Mouse (Mus musculus): ENCODE results near the gene Ost4. TPM values are rescaled to one million over a fixed set of nuclear protein-coding genes. Genes with fewer than 3 reads are reported as not detected.
A peak's percentile ranks its signal among the peaks of the same experiment; 100 is the strongest.

The Ost4 gene
- polyA plus RNA-seq, 1 experiment from 2014 or later = 311 TPM

DNA sequence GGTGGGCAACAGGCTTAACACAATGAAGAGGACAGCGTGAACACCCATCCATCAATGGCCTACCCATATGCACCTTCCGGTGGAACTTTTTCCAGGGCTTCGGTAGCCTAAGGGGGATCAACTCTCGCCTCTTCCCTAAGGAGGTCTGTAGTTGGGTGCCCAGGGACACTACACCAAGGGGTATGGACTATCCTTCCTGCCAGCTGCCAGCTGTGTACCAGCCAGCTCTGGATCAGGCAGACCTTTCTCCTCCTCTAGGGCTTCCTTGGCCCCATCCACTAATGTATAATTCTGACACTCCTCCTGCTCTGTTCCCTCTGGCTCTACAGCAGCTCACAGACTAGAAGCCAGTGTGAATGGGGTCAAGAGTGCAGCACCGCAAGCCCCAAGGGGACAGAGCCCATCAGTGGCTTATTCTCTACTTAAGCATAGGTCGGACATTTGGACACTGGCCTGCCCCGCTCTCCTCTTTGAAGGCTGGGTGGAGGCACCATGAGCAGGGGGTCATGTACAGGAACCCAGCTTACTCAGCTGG lies 6.6 kb upstream of the Ost4 start:
- H3K27ac ChIP-seq (ENCODE audit: low read length) = peak overlapping the region; percentile 74
- peaks cover 7% of the 10 kb centered on the region; the same call in 1 of the 2 replicates for H3K36me3 ChIP-seq (ENCODE audit: control insufficient read depth, insufficient read depth)
- peak overlapping the region; percentile 56 for H3K9ac ChIP-seq (ENCODE audit: low read depth, low read length)
- WGBS (ENCODE audit: insufficient replicate concordance) = 24% methylated on average over 7 of the region's 7 CpGs
- peak overlapping the region; percentile 59 for H3K4me2 ChIP-seq (ENCODE audit: low read depth, low read length)
- H3K4me1 ChIP-seq (ENCODE audit: control insufficient read depth, low read depth, low read length) = peaks cover 38% of the 10 kb centered on the region
- H3K27me3 ChIP-seq (ENCODE audit: control insufficient read depth, insufficient read depth, low read depth, low read length) = no peaks in the 10 kb centered on the region
- ATAC-seq (ENCODE audit: low read depth) = no peak
- H3K4me3 ChIP-seq (ENCODE audit: low read depth, low read length) = peak overlapping the region; percentile 55
- no peaks in the 10 kb centered on the region for H3K9me3 ChIP-seq (replicated peaks; ENCODE audit: control insufficient read depth, low read length)

DNA sequence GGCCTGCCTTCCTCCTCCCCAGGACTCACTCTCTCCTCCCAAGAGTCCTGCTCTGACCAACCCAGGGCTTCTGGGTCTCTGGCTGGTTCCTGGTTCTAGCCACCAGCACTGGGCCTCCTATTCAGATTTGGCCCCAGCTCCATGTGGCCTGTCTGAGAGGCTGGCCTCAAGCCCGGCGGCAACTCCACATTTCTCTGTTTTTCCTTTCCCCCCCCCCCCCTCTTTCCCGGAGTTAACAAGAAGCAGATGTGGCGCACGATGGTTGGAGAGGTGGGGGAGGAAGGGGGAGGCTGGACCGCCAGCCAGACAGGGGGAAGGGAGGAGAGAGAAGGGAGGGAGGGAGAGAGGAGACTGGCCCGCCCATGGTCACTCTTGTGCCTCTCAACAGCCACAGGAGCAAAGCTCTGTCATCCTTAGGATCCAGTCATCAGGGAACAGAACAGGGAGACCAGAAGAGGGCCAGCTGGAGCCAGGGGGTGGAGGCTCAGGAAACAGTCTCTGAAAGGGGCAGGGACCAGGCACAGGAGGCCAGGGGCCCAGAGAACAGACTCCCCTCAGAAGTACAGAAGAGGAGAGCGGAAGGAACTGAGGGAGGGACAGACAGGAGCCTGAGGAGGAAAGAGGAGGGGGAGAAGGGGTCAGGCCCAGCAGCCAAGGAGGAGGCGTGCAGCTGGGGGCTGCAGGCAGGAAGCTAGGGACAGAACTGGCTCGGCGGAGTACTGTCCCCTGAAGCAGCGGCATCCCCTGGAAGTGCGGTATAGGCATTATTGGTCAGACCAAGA lies 5.7 kb upstream of the Ost4 start, which contains the start of gene Emilin1:
Gene Emilin1, plus strand, starts transcription at position 343 of the 782 bp plus-strand sequence.
- ATAC-seq (ENCODE audit: low read depth) = peak; percentile 40
- WGBS (ENCODE audit: insufficient replicate concordance) = 25% methylated on average over 12 of the region's 13 CpGs
- Histone ChIP-seq H3K4me1 (ENCODE audit: control insufficient read depth, low read depth, low read length) (peaks cover 41% of the 10 kb centered on the region), H3K27ac (ENCODE audit: low read length) (peak within 1 kb of the TSS; percentile 74), H3K4me2 (ENCODE audit: low read depth, low read length) (peak within 1 kb of the TSS; percentile 59), H3K27me3 (ENCODE audit: control insufficient read depth, insufficient read depth, low read depth, low read length) (no peaks in the 10 kb centered on the region), H3K4me3 (ENCODE audit: low read depth, low read length) (peak within 1 kb of the TSS; percentile 55), H3K9me3 (replicated peaks; ENCODE audit: control insufficient read depth, low read length) (no peaks in the 10 kb centered on the region), H3K36me3 (ENCODE audit: control insufficient read depth, insufficient read depth) (peaks cover 5% of the 10 kb centered on the region; the same call in 1 of the 2 replicates), H3K9ac (ENCODE audit: low read depth, low read length) (peak within 1 kb of the TSS; percentile 56)

DNA sequence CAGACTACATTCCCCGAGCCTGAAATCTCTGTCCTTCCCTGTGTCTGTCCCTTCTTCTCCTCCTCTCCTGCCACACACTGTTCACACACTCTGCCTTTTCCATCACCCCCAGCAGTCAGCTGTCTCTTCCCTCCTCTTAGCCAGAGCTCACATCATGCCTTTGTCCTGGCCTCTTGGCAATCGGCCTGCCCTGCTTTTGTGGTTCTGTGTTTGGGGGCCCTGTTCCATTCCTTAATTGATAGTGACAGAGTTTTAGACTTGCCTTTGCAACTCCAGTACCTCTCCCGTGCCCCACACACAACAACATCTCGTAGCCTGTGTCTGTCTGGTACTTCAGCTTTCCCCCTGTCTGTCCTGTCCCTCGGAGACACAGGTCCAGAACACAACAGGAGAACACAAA lies 4.6 kb upstream of the Ost4 start:
- H3K27me3 ChIP-seq (ENCODE audit: control insufficient read depth, insufficient read depth, low read depth, low read length) = no peaks in the 10 kb centered on the region
- H3K4me3 ChIP-seq (ENCODE audit: low read depth, low read length) = no peak overlapping the region
- ATAC-seq (ENCODE audit: low read depth) = no peak
- H3K9ac ChIP-seq (ENCODE audit: low read depth, low read length) = no peak overlapping the region
- peaks cover 43% of the 10 kb centered on the region for H3K4me1 ChIP-seq (ENCODE audit: control insufficient read depth, low read depth, low read length)
- H3K4me2 ChIP-seq (ENCODE audit: low read depth, low read length) = no peak overlapping the region
- peak overlapping the region; percentile 74 for H3K27ac ChIP-seq (ENCODE audit: low read length)
- H3K36me3 ChIP-seq (ENCODE audit: control insufficient read depth, insufficient read depth) = 0 out of 2 replicates have a peak, but pooled peaks cover 1% of the 10 kb centered on the region
- 46% methylated on average over 5 of the region's 5 CpGs for WGBS (ENCODE audit: insufficient replicate concordance)
- no peaks in the 10 kb centered on the region for H3K9me3 ChIP-seq (replicated peaks; ENCODE audit: control insufficient read depth, low read length)

DNA sequence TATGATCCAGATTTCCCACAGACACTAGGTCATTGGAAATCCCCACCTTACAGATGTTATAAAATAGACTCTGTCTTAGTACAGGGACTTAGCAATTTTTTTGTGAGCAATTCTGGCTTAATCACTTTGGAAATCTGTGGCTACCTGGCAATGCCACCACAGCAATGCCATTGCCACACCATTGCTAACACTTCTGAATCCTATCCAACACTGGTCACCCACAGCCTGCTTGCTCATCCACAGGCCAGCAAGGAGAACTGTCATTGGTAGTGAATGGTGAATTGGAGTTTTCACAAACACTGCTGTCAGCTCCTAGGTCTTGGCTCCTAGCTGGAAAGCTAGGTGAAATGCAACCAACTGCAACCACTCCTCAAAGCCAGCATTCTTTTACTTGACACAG lies 2.9 kb upstream of the Ost4 start:
- H3K4me2 ChIP-seq (ENCODE audit: low read depth, low read length) = no peak overlapping the region
- H3K4me1 ChIP-seq (ENCODE audit: control insufficient read depth, low read depth, low read length) = peaks cover 42% of the 10 kb centered on the region
- no peak for ATAC-seq (ENCODE audit: low read depth)
- H3K36me3 ChIP-seq (ENCODE audit: control insufficient read depth, insufficient read depth) = no peaks in the 10 kb centered on the region
- H3K4me3 ChIP-seq (ENCODE audit: low read depth, low read length) = no peak overlapping the region
- H3K27ac ChIP-seq (ENCODE audit: low read length) = no peak overlapping the region
- no peaks in the 10 kb centered on the region for H3K9me3 ChIP-seq (replicated peaks; ENCODE audit: control insufficient read depth, low read length)
- H3K27me3 ChIP-seq (ENCODE audit: control insufficient read depth, insufficient read depth, low read depth, low read length) = no peaks in the 10 kb centered on the region
- no peak overlapping the region for H3K9ac ChIP-seq (ENCODE audit: low read depth, low read length)

DNA sequence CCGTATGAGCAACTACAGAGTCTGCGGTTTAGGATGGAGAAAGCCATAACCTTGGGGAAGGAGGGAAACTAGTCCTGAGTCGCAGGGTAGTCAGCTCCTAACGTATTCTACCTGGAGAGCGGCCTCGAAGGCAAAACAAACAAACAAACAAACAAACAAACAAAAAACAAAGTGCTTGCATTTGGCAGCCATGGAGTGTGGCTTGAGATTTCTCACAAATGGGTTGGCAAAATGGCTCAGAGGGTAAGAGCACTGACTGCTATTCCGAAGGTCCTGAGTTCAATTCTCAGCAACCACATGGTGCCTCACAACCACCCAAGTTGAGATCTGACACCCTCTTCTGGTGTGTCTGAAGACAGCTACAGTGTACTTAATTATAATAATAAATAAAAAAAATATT lies 2.3 kb upstream of the Ost4 start:
- ATAC-seq (ENCODE audit: low read depth) = no peak
- H3K36me3 ChIP-seq (ENCODE audit: control insufficient read depth, insufficient read depth) = no peaks in the 10 kb centered on the region
- WGBS (ENCODE audit: insufficient replicate concordance) = 74% methylated on average over 7 of the region's 7 CpGs
- H3K4me2 ChIP-seq (ENCODE audit: low read depth, low read length) = no peak overlapping the region
- peak overlapping the region; percentile 45 for H3K27ac ChIP-seq (ENCODE audit: low read length)
- no peaks in the 10 kb centered on the region for H3K27me3 ChIP-seq (ENCODE audit: control insufficient read depth, insufficient read depth, low read depth, low read length)
- H3K9me3 ChIP-seq (replicated peaks; ENCODE audit: control insufficient read depth, low read length) = no peaks in the 10 kb centered on the region
- H3K4me3 ChIP-seq (ENCODE audit: low read depth, low read length) = no peak overlapping the region
- peaks cover 39% of the 10 kb centered on the region for H3K4me1 ChIP-seq (ENCODE audit: control insufficient read depth, low read depth, low read length)
- H3K9ac ChIP-seq (ENCODE audit: low read depth, low read length) = no peak overlapping the region

DNA sequence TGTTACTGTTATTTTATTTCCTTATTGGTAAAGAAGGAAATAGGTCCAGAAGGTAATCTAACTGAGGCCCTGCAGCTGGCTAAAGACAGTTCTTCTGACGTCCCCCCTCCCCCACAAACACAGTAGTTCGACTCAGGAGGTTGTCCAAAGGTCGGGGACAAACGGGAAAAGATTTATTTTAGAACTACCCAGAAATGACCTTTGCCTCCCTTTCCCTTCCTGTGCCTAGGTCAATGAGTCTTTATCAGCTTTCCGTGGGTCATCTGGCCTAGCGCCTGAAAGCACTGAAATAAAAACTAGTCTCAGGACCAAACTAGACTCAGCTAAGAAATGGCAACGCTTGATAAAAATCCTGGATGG lies 1.7 kb upstream of the Ost4 start:
- no peak overlapping the region for H3K4me3 ChIP-seq (ENCODE audit: low read depth, low read length)
- H3K4me1 ChIP-seq (ENCODE audit: control insufficient read depth, low read depth, low read length) = peaks cover 33% of the 10 kb centered on the region
- ATAC-seq (ENCODE audit: low read depth) = no peak
- H3K9ac ChIP-seq (ENCODE audit: low read depth, low read length) = no peak overlapping the region
- H3K27me3 ChIP-seq (ENCODE audit: control insufficient read depth, insufficient read depth, low read depth, low read length) = no peaks in the 10 kb centered on the region
- H3K36me3 ChIP-seq (ENCODE audit: control insufficient read depth, insufficient read depth) = peaks cover 3% of the 10 kb centered on the region; the same call in 1 of the 2 replicates
- no peak overlapping the region for H3K4me2 ChIP-seq (ENCODE audit: low read depth, low read length)
- no peaks in the 10 kb centered on the region for H3K9me3 ChIP-seq (replicated peaks; ENCODE audit: control insufficient read depth, low read length)
- 28% methylated on average over 7 of the region's 7 CpGs for WGBS (ENCODE audit: insufficient replicate concordance)
- peak overlapping the region; percentile 45 for H3K27ac ChIP-seq (ENCODE audit: low read length)

DNA sequence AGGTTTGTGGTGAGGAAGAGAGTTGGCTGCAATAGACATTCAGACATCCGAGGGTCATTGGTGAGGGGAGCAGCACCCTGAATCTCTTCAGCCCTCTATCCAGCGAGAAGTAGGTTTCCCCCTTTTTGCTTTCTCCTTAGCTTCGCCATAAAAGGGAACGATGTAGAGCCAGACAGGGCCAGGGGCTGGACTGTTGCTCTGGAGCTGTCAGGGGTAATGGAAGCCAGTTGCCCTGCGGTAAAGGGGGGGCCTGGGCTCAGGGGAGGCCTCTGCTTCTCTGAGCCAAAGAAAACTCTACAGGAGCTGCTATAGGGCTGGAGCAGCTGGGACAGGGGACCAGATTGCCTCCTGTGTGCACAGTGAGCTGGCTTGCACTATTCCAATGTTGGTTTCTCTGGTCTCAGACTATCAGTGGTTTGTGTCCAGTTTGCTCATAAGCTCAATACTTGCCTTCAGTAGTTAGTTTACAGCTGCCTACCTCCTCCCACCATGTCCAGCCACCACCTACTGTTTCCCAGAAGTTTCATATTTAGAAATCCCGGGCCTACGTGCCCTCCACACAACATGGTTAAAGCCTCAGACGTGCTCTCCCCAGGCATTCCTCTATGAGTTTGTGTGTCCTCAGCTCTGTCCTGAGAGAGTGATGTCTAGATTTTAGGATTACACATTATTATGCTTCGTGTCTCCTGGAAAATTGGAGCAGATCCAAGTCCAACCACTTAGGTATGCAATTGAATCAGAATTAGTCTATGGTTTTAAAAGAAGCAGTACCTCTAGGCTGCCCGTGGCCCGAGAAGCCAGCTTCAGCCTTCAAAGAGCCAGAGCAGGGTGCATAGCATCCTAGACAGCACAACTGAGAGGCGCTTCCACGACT lies 1.1 kb upstream of the Ost4 start:
- no peaks in the 10 kb centered on the region for H3K27me3 ChIP-seq (ENCODE audit: control insufficient read depth, insufficient read depth, low read depth, low read length)
- peak overlapping the region; percentile 82 for H3K9ac ChIP-seq (ENCODE audit: low read depth, low read length)
- no peak for ATAC-seq (ENCODE audit: low read depth)
- WGBS (ENCODE audit: insufficient replicate concordance) = 42% methylated on average over 13 of the region's 13 CpGs
- no peaks in the 10 kb centered on the region for H3K9me3 ChIP-seq (replicated peaks; ENCODE audit: control insufficient read depth, low read length)
- peak overlapping the region; percentile 74 for H3K4me3 ChIP-seq (ENCODE audit: low read depth, low read length)
- peaks cover 10% of the 10 kb centered on the region; the same call in 1 of the 2 replicates for H3K36me3 ChIP-seq (ENCODE audit: control insufficient read depth, insufficient read depth)
- peaks cover 27% of the 10 kb centered on the region for H3K4me1 ChIP-seq (ENCODE audit: control insufficient read depth, low read depth, low read length)
- H3K27ac ChIP-seq (ENCODE audit: low read length) = peak overlapping the region; percentile 84
- peak overlapping the region; percentile 97 for H3K4me2 ChIP-seq (ENCODE audit: low read depth, low read length)

DNA sequence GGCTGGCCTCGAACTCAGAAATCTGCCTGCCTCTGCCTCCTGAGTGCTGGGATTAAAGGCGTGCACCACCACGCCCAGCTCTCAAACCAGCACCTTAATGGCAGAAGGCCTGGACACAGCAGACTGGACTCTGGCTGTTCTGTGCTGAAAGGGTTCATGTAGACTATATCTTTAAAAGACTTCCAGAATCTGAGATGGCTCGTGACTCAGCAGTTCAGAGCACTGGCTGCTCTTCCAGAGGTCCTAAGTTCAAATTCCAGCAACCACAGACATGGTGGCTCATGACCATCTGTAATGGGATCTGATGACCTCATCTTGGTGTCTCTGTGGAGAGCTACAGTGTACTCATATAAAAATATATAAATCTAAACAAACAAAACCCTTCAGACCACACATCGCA lies 5.7 kb downstream of the Ost4 start:
- Histone ChIP-seq H3K4me2 (ENCODE audit: low read depth, low read length) (no peak overlapping the region), H3K9ac (ENCODE audit: low read depth, low read length) (no peak overlapping the region), H3K27me3 (ENCODE audit: control insufficient read depth, insufficient read depth, low read depth, low read length) (no peaks in the 10 kb centered on the region), H3K36me3 (ENCODE audit: control insufficient read depth, insufficient read depth) (peaks cover 16% of the 10 kb centered on the region), H3K4me3 (ENCODE audit: low read depth, low read length) (no peak overlapping the region), H3K4me1 (ENCODE audit: control insufficient read depth, low read depth, low read length) (peaks cover 10% of the 10 kb centered on the region), H3K9me3 (replicated peaks; ENCODE audit: control insufficient read depth, low read length) (no peaks in the 10 kb centered on the region), H3K27ac (ENCODE audit: low read length) (no peak overlapping the region)
- WGBS (ENCODE audit: insufficient replicate concordance) = 77% methylated on average over 5 of the region's 5 CpGs
- ATAC-seq (ENCODE audit: low read depth) = no peak

Measured in liver, embryonic 16.5 days (tissue).